Mouse (Mus musculus) heart, postnatal 0 days (tissue): Measurements from ENCODE around the gene Mettl17. TPM values are rescaled to one million over a fixed set of nuclear protein-coding genes. Genes with fewer than 3 reads are reported as not detected.
A peak's percentile ranks its signal among the peaks of the same experiment; 100 is the strongest.

Source experiments
- ATAC-seq: fragments of 200-750 bp; cut with Nextera tagmentation; 2 replicates; pipeline ENCODE4 v1.8.0; 2017; ENCODE audit warnings: low read depth, moderate number of reproducible peaks, moderate library complexity; ENCODE audit not compliant: insufficient read depth
- DNase-seq: peaks from one replicate; pipeline ENCODE4 v3.0.0-alpha.2; 2016; ENCODE audit warnings: low spot score
- H3K27ac ChIP-seq: fragments of 300-500 bp; sonication (generic); 2 replicates; pipeline ENCODE4 v1.5.1; 2014; ENCODE audit warnings: low read depth, mild to moderate bottlenecking
- H3K27me3 ChIP-seq: fragments of 300-500 bp; sonication (generic); 2 replicates; pipeline ENCODE4 v1.6.1; 2014; ENCODE audit warnings: low read length, mixed read lengths; ENCODE audit not compliant: control insufficient read depth, insufficient read depth
- H3K36me3 ChIP-seq: fragments of 300-500 bp; sonication (generic); replicated peaks from 2 replicates; pipeline ENCODE4 v1.6.1; 2014; ENCODE audit warnings: low read length, mixed read lengths; ENCODE audit not compliant: control insufficient read depth, insufficient read depth
- H3K4me1 ChIP-seq: fragments of 300-500 bp; sonication (generic); 2 replicates; pipeline ENCODE4 v1.6.1; 2014; ENCODE audit warnings: antibody characterized with exemption; ENCODE audit not compliant: control insufficient read depth, insufficient read depth
- H3K4me2 ChIP-seq: fragments of 300-500 bp; sonication (generic); 2 replicates; pipeline ENCODE4 v1.6.1; 2014; ENCODE audit warnings: low read depth, mild to moderate bottlenecking, low read length, moderate library complexity
- H3K4me3 ChIP-seq: fragments of 300-500 bp; sonication (generic); 2 replicates; pipeline ENCODE4 v1.5.1; 2014; ENCODE audit warnings: low read depth, low read length
- H3K9ac ChIP-seq: fragments of 300-500 bp; sonication (generic); replicated peaks from 2 replicates; pipeline ENCODE4 v1.6.1; 2014; ENCODE audit warnings: low read depth, low read length, mixed read lengths
- H3K9me3 ChIP-seq: fragments of 300-500 bp; sonication (generic); replicated peaks from 2 replicates; pipeline ENCODE4 v1.6.1; 2016; ENCODE audit warnings: low read length; ENCODE audit not compliant: control insufficient read depth
- CTCF ChIP-seq: IDR thresholded peaks from 2 replicates; pipeline ENCODE4 v1.5.1; 2016; ENCODE audit warnings: antibody characterized with exemption, control low read depth, low read depth
- EP300 ChIP-seq: IDR thresholded peaks from 2 replicates; pipeline ENCODE4 v1.6.1; 2016; ENCODE audit warnings: antibody characterized with exemption, low read depth
- WGBS: fragments of 180-500 bp; shearing (Covaris S2); extraction: QIAGEN DNeasy Blood & Tissue Kit; methylation state at CpG from one replicate; pipeline ENCODE4 v1.1.7; 2014; 5-methylcytosine and 5-hydroxymethylcytosine counted together
- polyA plus RNA-seq: library from polyadenylated mRNA; unstranded; fragments of >200 nt; fragmentation: Nextera tagmentation; extraction: Ambion mirVana; gene quantifications from 2 replicates; pipeline ENCODE4 v1.2.1, GENCODE M21; 2015
- total RNA-seq: library from RNA; depleted of rRNA; stranded (reverse); fragments of >200 nt; gene quantifications from 2 replicates; pipeline ENCODE4 v1.2.3, GENCODE M21; 2014; ENCODE audit warnings: low replicate concordance

Mettl17 gene
- total and polyA plus RNA-seq, 2 experiments from 2014 or later, result 21.6 to 27.2 TPM

DNA sequence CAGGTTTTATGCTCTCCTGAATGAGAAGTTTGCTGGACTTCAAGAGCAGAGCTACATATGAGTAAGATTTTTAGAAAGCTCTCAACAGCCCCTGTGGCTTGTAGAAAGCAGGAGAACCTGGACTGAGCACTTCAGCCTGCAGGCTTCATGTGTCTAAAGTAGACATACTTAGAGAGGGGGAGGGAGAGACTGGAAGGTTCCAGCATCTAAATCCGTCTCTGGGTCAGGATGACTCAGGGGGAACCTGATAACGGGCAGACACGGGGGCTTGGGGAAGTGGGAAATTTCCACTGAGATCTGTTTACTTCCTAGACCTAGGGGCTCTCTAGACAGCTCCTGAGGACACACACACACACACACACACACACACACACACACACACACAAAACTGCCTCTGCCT, 30.4 kb downstream of the Mettl17 start:
- Histone ChIP-seq H3K9ac (peak overlapping the region; percentile 86; the same call in 1 of the 2 replicates), H3K4me2 (peak overlapping the region; percentile 96)
- 0 out of 2 replicates have a peak, but pooled peaks have one; percentile 4 for ATAC-seq

GRCm38 (mm10) chr14:51916539-51916938, 31.9 kb downstream of the Mettl17 start:
- Histone ChIP-seq H3K9me3 (no peaks in the 10 kb centered on the region), H3K4me3 (no peak overlapping the region), H3K4me2 (no peak overlapping the region), H3K4me1 (peaks cover 23% of the 10 kb centered on the region), H3K27ac (no peak overlapping the region), H3K27me3 (no peaks in the 10 kb centered on the region), H3K9ac (no peak overlapping the region), H3K36me3 (no peaks in the 10 kb centered on the region)
- no peak for TF ChIP-seq EP300
- TF ChIP-seq CTCF, result no peak
- no peak for ATAC-seq
- WGBS, result 89% methylated on average over 4 of the region's 4 CpGs
- no peak for DNase-seq

More for the DNA sequence above, 30.4 kb downstream of the Mettl17 start:
- 3% methylated on average over 3 of the region's 3 CpGs for WGBS
- peaks cover 24% of the 10 kb centered on the region for H3K4me1 ChIP-seq
- DNase-seq, result peak; percentile 76
- H3K36me3 ChIP-seq, result peaks cover 12% of the 10 kb centered on the region
- TF ChIP-seq CTCF (no peak), EP300 (no peak)
- no peaks in the 10 kb centered on the region for H3K9me3 ChIP-seq
- no peak overlapping the region for H3K4me3 ChIP-seq
- no peaks in the 10 kb centered on the region for H3K27me3 ChIP-seq
- peak overlapping the region; percentile 99 for H3K27ac ChIP-seq

DNA sequence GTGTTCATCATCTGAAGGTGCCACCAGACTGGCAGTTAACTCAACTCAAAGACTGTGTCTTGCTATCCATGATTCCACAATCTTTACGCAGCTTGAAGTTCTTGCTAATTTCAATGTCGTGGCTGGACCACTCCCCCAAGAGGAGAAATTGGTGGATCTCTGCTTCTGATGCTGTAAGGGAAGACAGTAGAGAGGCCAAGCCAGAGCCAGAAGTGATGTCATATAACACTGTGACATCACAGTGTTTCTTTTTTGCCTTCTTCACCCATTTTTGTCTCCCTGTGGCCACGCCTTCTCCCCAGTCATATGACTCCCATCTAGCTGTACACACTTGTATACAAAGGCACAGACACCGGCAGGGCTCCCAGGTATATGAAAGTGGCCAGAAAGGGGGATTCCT, 33.5 kb downstream of the Mettl17 start, which contains the start of gene Tppp2:
TSS of gene Tppp2 (plus strand) at position 301 of the 400 bp plus-strand sequence.
- H3K9me3 ChIP-seq, result no peaks in the 10 kb centered on the region
- H3K4me3 ChIP-seq, result no peak within 1 kb of the TSS
- ATAC-seq (no peak), DNase-seq (no peak)
- peaks cover 31% of the 10 kb centered on the region for H3K4me1 ChIP-seq
- no peak for TF ChIP-seq CTCF
- no peak for TF ChIP-seq EP300
- H3K4me2 ChIP-seq, result no peak within 1 kb of the TSS
- no peak within 1 kb of the TSS for H3K9ac ChIP-seq
- 90% methylated on average over 4 of the region's 4 CpGs for WGBS
- H3K36me3 ChIP-seq, result no peaks in the 10 kb centered on the region
- H3K27ac ChIP-seq, result no peak within 1 kb of the TSS
- no peaks in the 10 kb centered on the region for H3K27me3 ChIP-seq

- no peaks in the 10 kb centered on the region for H3K36me3 ChIP-seq
- no peak for DNase-seq
- TF ChIP-seq EP300 (no peak), CTCF (no peak)
- no peaks in the 10 kb centered on the region for H3K27me3 ChIP-seq
- peaks cover 31% of the 10 kb centered on the region for H3K4me1 ChIP-seq
- 83% methylated on average over 4 of the region's 4 CpGs for WGBS
- H3K9me3 ChIP-seq, result no peaks in the 10 kb centered on the region
- H3K4me3 ChIP-seq, result no peak overlapping the region
- H3K27ac ChIP-seq, result no peak overlapping the region
- H3K4me2 ChIP-seq, result no peak overlapping the region
- no peak overlapping the region for H3K9ac ChIP-seq
- ATAC-seq, result no peak
Observed at GRCm38 (mm10) chr14:51918966-51919365, 34.3 kb downstream of the Mettl17 start.

DNA sequence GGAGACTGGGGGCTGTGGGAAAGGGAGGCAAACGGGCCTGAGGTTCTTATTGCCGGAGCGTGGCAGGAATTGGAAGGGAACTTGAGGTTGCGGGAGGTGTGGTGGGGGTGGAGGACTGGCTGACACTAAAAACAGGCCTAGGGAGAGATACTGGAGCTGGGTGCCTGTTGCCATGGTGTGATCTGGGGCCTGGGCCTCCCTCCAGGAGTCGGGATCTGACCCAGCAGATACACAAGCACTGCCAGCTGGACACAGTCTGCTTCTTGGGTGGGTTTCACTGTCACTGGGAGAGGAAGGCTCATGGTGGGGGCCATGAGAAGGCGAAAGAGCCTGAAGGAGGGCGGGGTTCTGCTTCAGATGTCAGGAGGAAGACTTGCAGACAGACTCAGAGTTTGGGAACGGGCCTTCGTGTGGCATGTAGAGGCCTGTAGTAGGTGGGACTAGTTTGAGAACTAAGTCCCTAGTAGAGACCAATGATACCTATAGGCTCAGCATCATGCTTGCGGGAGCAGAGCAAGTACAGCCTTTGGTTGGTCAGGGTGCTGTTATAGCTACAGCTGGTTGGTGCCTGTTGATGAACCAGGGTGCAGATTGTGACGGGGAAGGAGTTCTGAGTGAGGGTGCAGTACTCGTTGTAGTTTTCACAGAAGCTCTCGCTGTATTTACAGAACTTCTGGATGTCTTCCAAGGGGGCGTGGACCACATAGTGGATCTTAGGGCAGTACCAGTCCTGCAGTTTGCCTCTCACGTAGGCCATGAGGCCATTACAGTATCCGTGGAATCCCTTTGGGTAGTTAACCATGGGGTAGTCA, 37.3 kb downstream of the Mettl17 start:
- Histone ChIP-seq H3K4me2 (no peak overlapping the region), H3K27ac (peak overlapping the region; percentile 61), H3K27me3 (no peaks in the 10 kb centered on the region), H3K9me3 (no peaks in the 10 kb centered on the region), H3K9ac (no peak overlapping the region), H3K4me3 (no peak overlapping the region), H3K36me3 (no peaks in the 10 kb centered on the region), H3K4me1 (peaks cover 16% of the 10 kb centered on the region)
- TF ChIP-seq EP300 (no peak), CTCF (no peak)
- peak; percentile 73 for ATAC-seq
- DNase-seq, result no peak
- 50% methylated on average over 16 of the region's 16 CpGs for WGBS
